Mouse (Mus musculus) stomach, embryonic 14.5 days (tissue): ENCODE data around the gene Cbr2. TPM values are rescaled to one million over a fixed set of nuclear protein-coding genes. Genes with fewer than 3 reads are reported as not detected.
A peak's percentile ranks its signal among the peaks of the same experiment; 100 is the strongest.

Experiments used
- ATAC-seq: fragments of 200-750 bp; cut with Nextera tagmentation; 2 replicates; pipeline ENCODE4 v1.8.0; 2017; ENCODE audit warnings: low read depth, moderate TSS enrichment; ENCODE audit not compliant: insufficient number of reproducible peaks, insufficient read depth, low FRiP score
- H3K27ac ChIP-seq: fragments of 300-500 bp; sonication (generic); 2 replicates; pipeline ENCODE4 v1.5.1; 2014; ENCODE audit warnings: mild to moderate bottlenecking, low read length, moderate library complexity, mixed read lengths
- H3K27me3 ChIP-seq: fragments of 300-500 bp; sonication (generic); 2 replicates; pipeline ENCODE4 v1.6.1; 2014; ENCODE audit warnings: low read length, control low read depth, mixed read lengths; ENCODE audit not compliant: control insufficient read depth, insufficient read depth
- H3K36me3 ChIP-seq: fragments of 300-500 bp; sonication (generic); 2 replicates; pipeline ENCODE4 v1.6.1; 2014; ENCODE audit warnings: mild to moderate bottlenecking, control low read depth, low read length, moderate library complexity, mixed read lengths; ENCODE audit not compliant: control insufficient read depth, insufficient read depth
- H3K4me1 ChIP-seq: fragments of 300-500 bp; sonication (generic); 2 replicates; pipeline ENCODE4 v1.6.1; 2014; ENCODE audit warnings: low read length, control low read depth, mixed read lengths; ENCODE audit not compliant: control insufficient read depth, insufficient read depth
- H3K4me2 ChIP-seq: fragments of 300-500 bp; sonication (generic); replicated peaks from 2 replicates; pipeline ENCODE4 v1.6.1; 2014; ENCODE audit warnings: low read depth, low read length, control low read depth
- H3K4me3 ChIP-seq: fragments of 300-500 bp; sonication (generic); 2 replicates; pipeline ENCODE4 v1.5.1; 2014; ENCODE audit warnings: low read depth, low read length, control low read depth
- H3K9ac ChIP-seq: fragments of 300-500 bp; sonication (generic); replicated peaks from 2 replicates; pipeline ENCODE4 v1.6.1; 2014; ENCODE audit warnings: low read depth, mild to moderate bottlenecking, control low read depth, low read length, moderate library complexity, mixed read lengths
- H3K9me3 ChIP-seq: fragments of 300-500 bp; sonication (generic); 2 replicates; pipeline ENCODE4 v1.6.1; 2016; ENCODE audit warnings: low read depth, low read length, control low read depth; ENCODE audit not compliant: control insufficient read depth
- WGBS: fragments of 180-500 bp; shearing (Covaris S2); extraction: QIAGEN DNeasy Blood & Tissue Kit; methylation state at CpG from one replicate; pipeline ENCODE4 v1.1.7; 2014; 5-methylcytosine and 5-hydroxymethylcytosine counted together
- polyA plus RNA-seq: library from polyadenylated mRNA; unstranded; fragments of >200 nt; fragmentation: Nextera tagmentation; extraction: Ambion mirVana; gene quantifications from 2 replicates; pipeline ENCODE4 v1.2.1, GENCODE M21; 2014

Gene Cbr2
- polyA plus RNA-seq, 1 experiment from 2014 or later = 36.9 TPM

GRCm38 (mm10) chr11:120727564-120727963 is 4.3 kb downstream of the Cbr2 start:
- no peak for ATAC-seq
- 60% methylated on average over 12 of the region's 12 CpGs for WGBS
- no peak overlapping the region for H3K9ac ChIP-seq
- H3K9me3 ChIP-seq = no peaks in the 10 kb centered on the region
- H3K4me2 ChIP-seq = no peak overlapping the region
- H3K27ac ChIP-seq = no peak overlapping the region
- H3K36me3 ChIP-seq = no peaks in the 10 kb centered on the region
- no peaks in the 10 kb centered on the region; the same call in 1 of the 2 replicates for H3K4me1 ChIP-seq
- no peak overlapping the region for H3K4me3 ChIP-seq
- no peaks in the 10 kb centered on the region for H3K27me3 ChIP-seq

GRCm38 (mm10) chr11:120727169-120727527 is 4.8 kb downstream of the Cbr2 start, which contains the start of gene Dcxr:
Dcxr (minus strand) TSS chr11:120727281.
- no peaks in the 10 kb centered on the region for H3K27me3 ChIP-seq
- H3K4me1 ChIP-seq = no peaks in the 10 kb centered on the region; the same call in 1 of the 2 replicates
- WGBS = under 1% methylated on average over 14 of the region's 14 CpGs
- peak within 1 kb of the TSS; percentile 60 for H3K4me3 ChIP-seq
- H3K4me2 ChIP-seq = peak within 1 kb of the TSS; percentile 83
- H3K36me3 ChIP-seq = no peaks in the 10 kb centered on the region
- peak within 1 kb of the TSS; percentile 37 for H3K9ac ChIP-seq
- ATAC-seq = peak; percentile 88
- H3K9me3 ChIP-seq = no peaks in the 10 kb centered on the region
- no peak within 1 kb of the TSS for H3K27ac ChIP-seq

GRCm38 (mm10) chr11:120726243-120727168 is 5.4 kb downstream of the Cbr2 start:
- peak; percentile 23 for ATAC-seq
- Histone ChIP-seq H3K27ac (no peak overlapping the region), H3K9ac (peak overlapping the region; percentile 37), H3K4me3 (peak overlapping the region; percentile 60), H3K27me3 (no peaks in the 10 kb centered on the region), H3K4me1 (no peaks in the 10 kb centered on the region; the same call in 1 of the 2 replicates), H3K9me3 (no peaks in the 10 kb centered on the region), H3K4me2 (peak overlapping the region; percentile 83), H3K36me3 (no peaks in the 10 kb centered on the region)
- WGBS = 17% methylated on average over 36 of the region's 36 CpGs

- no peak for ATAC-seq
- no peaks in the 10 kb centered on the region for H3K27me3 ChIP-seq
- H3K4me2 ChIP-seq = no peak overlapping the region
- H3K27ac ChIP-seq = no peak overlapping the region
- peaks cover 6% of the 10 kb centered on the region for H3K4me1 ChIP-seq
- H3K4me3 ChIP-seq = no peak overlapping the region
- peaks cover 8% of the 10 kb centered on the region for H3K36me3 ChIP-seq
- WGBS = 82% methylated on average over 7 of the region's 7 CpGs
- no peak overlapping the region for H3K9ac ChIP-seq
- no peaks in the 10 kb centered on the region for H3K9me3 ChIP-seq
Measured at GRCm38 (mm10) chr11:120723509-120723908, 8.4 kb downstream of the Cbr2 start.

- peaks cover 6% of the 10 kb centered on the region for H3K4me1 ChIP-seq
- H3K36me3 ChIP-seq = peaks cover 15% of the 10 kb centered on the region
- H3K4me2 ChIP-seq = no peak overlapping the region
- no peak overlapping the region for H3K4me3 ChIP-seq
- H3K9ac ChIP-seq = no peak overlapping the region
- 86% methylated on average over 11 of the region's 11 CpGs for WGBS
- ATAC-seq = no peak
- H3K9me3 ChIP-seq = no peaks in the 10 kb centered on the region
- H3K27me3 ChIP-seq = no peaks in the 10 kb centered on the region
- H3K27ac ChIP-seq = no peak overlapping the region
Measured at GRCm38 (mm10) chr11:120722761-120723382, 9.0 kb downstream of the Cbr2 start.

- Histone ChIP-seq H3K9ac (peak overlapping the region; percentile 49), H3K4me1 (peaks cover 6% of the 10 kb centered on the region), H3K27ac (no peak overlapping the region), H3K4me3 (peak overlapping the region; percentile 51), H3K36me3 (peaks cover 20% of the 10 kb centered on the region), H3K4me2 (peak overlapping the region; percentile 91), H3K27me3 (no peaks in the 10 kb centered on the region), H3K9me3 (no peaks in the 10 kb centered on the region)
- WGBS = 19% methylated on average over 21 of the region's 21 CpGs
- ATAC-seq = peak; percentile 10; the same call in 1 of the 2 replicates
Measured at GRCm38 (mm10) chr11:120722067-120722630, 9.8 kb downstream of the Cbr2 start.

- no peak within 1 kb of the TSS for H3K27ac ChIP-seq
- WGBS = under 1% methylated on average over 88 of the region's 90 CpGs
- H3K4me2 ChIP-seq = peak within 1 kb of the TSS; percentile 91
- H3K36me3 ChIP-seq = peaks cover 20% of the 10 kb centered on the region
- H3K9me3 ChIP-seq = no peaks in the 10 kb centered on the region
- peak; percentile 79 for ATAC-seq
- H3K4me1 ChIP-seq = peaks cover 6% of the 10 kb centered on the region
- H3K9ac ChIP-seq = peak within 1 kb of the TSS; percentile 49
- H3K4me3 ChIP-seq = peak within 1 kb of the TSS; percentile 51
- no peaks in the 10 kb centered on the region for H3K27me3 ChIP-seq
Measured at GRCm38 (mm10) chr11:120721124-120722066, 10.5 kb downstream of the Cbr2 start, which contains the start of gene Rac3. Rac3 (plus strand) TSS chr11:120721470.
